Mouse (Mus musculus) intestine, embryonic 14.5 days (tissue): Measurements from ENCODE around the gene Sprr2j-ps. TPM values are rescaled to one million over a fixed set of nuclear protein-coding genes. Genes with fewer than 3 reads are reported as not detected.

Experiments
- ATAC-seq: fragments of 200-750 bp; cut with Nextera tagmentation; replicated peaks from 2 replicates; pipeline ENCODE4 v1.8.0; 2017; ENCODE audit warnings: low read depth, moderate number of reproducible peaks, moderate TSS enrichment, moderate library complexity; ENCODE audit not compliant: low FRiP score, low TSS enrichment
- DNase-seq: peaks from one replicate; pipeline ENCODE4 v3.0.0-alpha.2; 2018; ENCODE audit warnings: low spot score
- H3K27ac ChIP-seq: fragments of 300-500 bp; sonication (generic); 2 replicates; pipeline ENCODE4 v1.5.1; 2014; ENCODE audit warnings: low read depth, mild to moderate bottlenecking, control low read depth
- H3K27me3 ChIP-seq: fragments of 300-500 bp; sonication (generic); replicated peaks from 2 replicates; pipeline ENCODE4 v1.6.1; 2014; ENCODE audit warnings: low read length, control low read depth; ENCODE audit not compliant: control insufficient read depth, insufficient read depth
- H3K36me3 ChIP-seq: fragments of 300-500 bp; sonication (generic); 2 replicates; pipeline ENCODE4 v1.6.1; 2014; ENCODE audit warnings: low read length, control low read depth; ENCODE audit not compliant: control insufficient read depth, insufficient read depth
- H3K4me1 ChIP-seq: fragments of 300-500 bp; sonication (generic); replicated peaks from 2 replicates; pipeline ENCODE4 v1.6.1; 2014; ENCODE audit warnings: low read length, control low read depth, mixed read lengths; ENCODE audit not compliant: control insufficient read depth, insufficient read depth
- H3K4me2 ChIP-seq: fragments of 300-500 bp; sonication (generic); 2 replicates; pipeline ENCODE4 v1.6.1; 2014; ENCODE audit warnings: low read length
- H3K4me3 ChIP-seq: fragments of 300-500 bp; sonication (generic); 2 replicates; pipeline ENCODE4 v1.5.1; 2014; ENCODE audit warnings: low read depth, low read length, control low read depth, mixed read lengths
- H3K9ac ChIP-seq: fragments of 300-500 bp; sonication (generic); 2 replicates; pipeline ENCODE4 v1.6.1; 2014; ENCODE audit warnings: mild to moderate bottlenecking, low read length
- H3K9me3 ChIP-seq: fragments of 300-500 bp; sonication (generic); 2 replicates; pipeline ENCODE4 v1.6.1; 2016; ENCODE audit warnings: low read length, control low read depth; ENCODE audit not compliant: control insufficient read depth
- WGBS: fragments of 180-500 bp; shearing (Covaris S2); extraction: QIAGEN DNeasy Blood & Tissue Kit; methylation state at CpG from one replicate; pipeline ENCODE4 v1.1.7; 2014; 5-methylcytosine and 5-hydroxymethylcytosine counted together
- polyA plus RNA-seq: library from polyadenylated mRNA; unstranded; fragments of >200 nt; fragmentation: Nextera tagmentation; extraction: Ambion mirVana; gene quantifications from 2 replicates; pipeline ENCODE4 v1.2.1, GENCODE M21; 2014

The Sprr2j-ps gene
- polyA plus RNA-seq, 1 experiment from 2014 or later, result not detected

- 75% methylated on average over 5 of the region's 5 CpGs for WGBS
- no peaks in the 10 kb centered on the region for H3K36me3 ChIP-seq
- H3K4me3 ChIP-seq, result no peak overlapping the region
- no peaks in the 10 kb centered on the region for H3K27me3 ChIP-seq
- H3K4me1 ChIP-seq, result no peaks in the 10 kb centered on the region
- H3K4me2 ChIP-seq, result no peak overlapping the region
- H3K9ac ChIP-seq, result no peak overlapping the region
- ATAC-seq (no peak), DNase-seq (no peak)
- no peaks in the 10 kb centered on the region for H3K9me3 ChIP-seq
- H3K27ac ChIP-seq, result no peak overlapping the region
These were observed 37.3 kb downstream of the Sprr2j-ps start for GRCm38 (mm10) chr3:92455151-92455550.

DNA sequence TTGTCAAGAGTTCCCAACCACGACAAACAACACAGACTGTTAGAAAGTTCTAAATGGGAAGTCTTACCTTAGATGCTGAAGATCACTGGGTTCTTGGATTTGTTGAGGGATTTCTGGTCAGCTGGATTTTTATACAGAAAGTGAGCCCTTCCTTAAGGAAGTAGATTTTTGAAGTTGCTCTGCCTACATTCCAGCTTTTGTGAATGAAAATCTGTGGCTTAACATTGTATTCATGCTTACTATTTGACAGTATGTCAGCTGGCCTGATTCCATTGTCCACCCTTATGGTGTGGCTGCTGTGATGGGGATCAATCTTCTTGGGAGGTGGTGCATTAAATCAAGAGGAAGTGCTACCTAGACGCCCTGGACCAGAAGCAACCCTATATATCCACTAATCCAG is 40.7 kb downstream of the Sprr2j-ps start, which contains the start of gene Sprr3:
Gene Sprr3, minus strand, starts transcription at position 101 of the 400 bp plus-strand sequence.
- H3K4me2 ChIP-seq, result no peak within 1 kb of the TSS
- WGBS, result 72% methylated on average over 2 of the region's 2 CpGs
- no peak within 1 kb of the TSS for H3K9ac ChIP-seq
- no peaks in the 10 kb centered on the region for H3K36me3 ChIP-seq
- H3K27ac ChIP-seq, result no peak within 1 kb of the TSS
- ATAC-seq, result no peak
- H3K4me1 ChIP-seq, result no peaks in the 10 kb centered on the region
- DNase-seq, result no peak
- H3K4me3 ChIP-seq, result no peak within 1 kb of the TSS
- H3K9me3 ChIP-seq, result no peaks in the 10 kb centered on the region
- H3K27me3 ChIP-seq, result no peaks in the 10 kb centered on the region

- no peak overlapping the region for H3K9ac ChIP-seq
- no peak for ATAC-seq
These were observed 48.7 kb downstream of the Sprr2j-ps start for GRCm38 (mm10) chr3:92466576-92466975.

GRCm38 (mm10) chr3:92467424-92467823 is 49.5 kb downstream of the Sprr2j-ps start:
- DNase-seq (no peak), ATAC-seq (no peak)
- Histone ChIP-seq H3K4me3 (no peak overlapping the region), H3K9ac (no peak overlapping the region), H3K4me1 (no peaks in the 10 kb centered on the region), H3K4me2 (no peak overlapping the region), H3K27ac (no peak overlapping the region), H3K27me3 (no peaks in the 10 kb centered on the region), H3K36me3 (no peaks in the 10 kb centered on the region), H3K9me3 (no peaks in the 10 kb centered on the region)

More at GRCm38 (mm10) chr3:92466576-92466975, 48.7 kb downstream of the Sprr2j-ps start:
- Histone ChIP-seq H3K27me3 (no peaks in the 10 kb centered on the region), H3K36me3 (no peaks in the 10 kb centered on the region), H3K4me2 (no peak overlapping the region), H3K9me3 (no peaks in the 10 kb centered on the region), H3K4me1 (no peaks in the 10 kb centered on the region), H3K4me3 (no peak overlapping the region), H3K27ac (no peak overlapping the region)
- DNase-seq, result no peak
- 70% methylated on average over 1 of the region's 1 CpGs for WGBS

Other genes with a start within 250 kb of the Sprr2j-ps start
- 0.66 and 0.74 TPM in 2 replicates for gene Sprr2a1, start 202.3 kb upstream of the Sprr2j-ps start, polyA plus RNA-seq
- gene Sprr2a2, start 202.2 kb upstream of the Sprr2j-ps start, polyA plus RNA-seq, result 30.5 and 45.1 TPM in 2 replicates
- gene Sprr2a3, start 132.7 kb upstream of the Sprr2j-ps start, polyA plus RNA-seq, result 3.8 and 6.4 TPM in 2 replicates
- gene Sprr2b, start 101.5 kb upstream of the Sprr2j-ps start, polyA plus RNA-seq, result not detected in 2 replicates
- gene Sprr2d, start 78.9 kb upstream of the Sprr2j-ps start, polyA plus RNA-seq, result not detected in 2 replicates
- gene Sprr2e, start 65.9 kb upstream of the Sprr2j-ps start, polyA plus RNA-seq, result not detected in 2 replicates
- not detected in 2 replicates for gene Sprr2f, start 52.9 kb upstream of the Sprr2j-ps start, polyA plus RNA-seq
- not detected in 2 replicates for gene Sprr2h, start 32.4 kb upstream of the Sprr2j-ps start, polyA plus RNA-seq
- not detected in 2 replicates for gene Sprr2i, start 10.1 kb upstream of the Sprr2j-ps start, polyA plus RNA-seq
- 3.7 and 5.1 TPM in 2 replicates for gene Gm9774, start 11.3 kb downstream of the Sprr2j-ps start, polyA plus RNA-seq
- 0.30 and 0.31 TPM in 2 replicates for gene Sprr2k, start 14.5 kb downstream of the Sprr2j-ps start, polyA plus RNA-seq
- gene Sprr1b, start 20.7 kb downstream of the Sprr2j-ps start, polyA plus RNA-seq, result not detected in 2 replicates
- gene Sprr3, start 40.6 kb downstream of the Sprr2j-ps start, polyA plus RNA-seq, result not detected in 2 replicates
- gene Sprr1a, start 67.8 kb downstream of the Sprr2j-ps start, polyA plus RNA-seq, result 1.0 and 1.5 TPM in 2 replicates
- gene Sprr4, start 82.4 kb downstream of the Sprr2j-ps start, polyA plus RNA-seq, result not detected in 2 replicates
- not detected in 2 replicates for gene 2310046K23Rik, start 116.4 kb downstream of the Sprr2j-ps start, polyA plus RNA-seq
- gene Ivl, start 155.7 kb downstream of the Sprr2j-ps start, polyA plus RNA-seq, result 0.27 TPM in 1 of 2 replicates, not detected in the other
- gene Smcp, start 170.9 kb downstream of the Sprr2j-ps start, polyA plus RNA-seq, result not detected in 2 replicates
- gene 2210017I01Rik, start 189.4 kb downstream of the Sprr2j-ps start, polyA plus RNA-seq, result not detected in 2 replicates
- not detected in 2 replicates for gene Lce6a, start 203.6 kb downstream of the Sprr2j-ps start, polyA plus RNA-seq
- gene Lce1a1, start 230.2 kb downstream of the Sprr2j-ps start, polyA plus RNA-seq, result not detected in 2 replicates
- gene Lce1b, start 238.8 kb downstream of the Sprr2j-ps start, polyA plus RNA-seq, result not detected in 2 replicates